Mouse (Mus musculus) heart, embryonic 10.5 days (tissue): ENCODE data around the gene Ptpra. TPM values are rescaled to one million over a fixed set of nuclear protein-coding genes. Genes with fewer than 3 reads are reported as not detected.
A peak's percentile ranks its signal among the peaks of the same experiment; 100 is the strongest.

Experiments
- DNase-seq: peaks from one replicate; pipeline ENCODE4 v3.0.0-alpha.2; 2017; ENCODE audit warnings: low spot score
- H3K27ac ChIP-seq: fragments of 300-500 bp; sonication (generic); 2 replicates; pipeline ENCODE4 v1.5.1; 2016; ENCODE audit warnings: mild to moderate bottlenecking
- H3K27me3 ChIP-seq: fragments of 300-500 bp; sonication (generic); 2 replicates; pipeline ENCODE4 v1.6.1; 2016; ENCODE audit warnings: mild to moderate bottlenecking; ENCODE audit not compliant: poor library complexity, insufficient read depth, severe bottlenecking
- H3K36me3 ChIP-seq: fragments of 300-500 bp; sonication (generic); 2 replicates; pipeline ENCODE4 v1.6.1; 2016; ENCODE audit warnings: mild to moderate bottlenecking, moderate library complexity
- H3K4me1 ChIP-seq: fragments of 300-500 bp; sonication (generic); 2 replicates; pipeline ENCODE4 v1.6.1; 2016; ENCODE audit warnings: mild to moderate bottlenecking
- H3K4me3 ChIP-seq: fragments of 300-500 bp; sonication (generic); 2 replicates; pipeline ENCODE4 v1.5.1; 2016; ENCODE audit warnings: mild to moderate bottlenecking, moderate library complexity
- H3K9me3 ChIP-seq: fragments of 300-500 bp; sonication (generic); 2 replicates; pipeline ENCODE4 v1.6.1; 2016; ENCODE audit warnings: mild to moderate bottlenecking, moderate library complexity
- WGBS: fragments of 180-500 bp; shearing (Covaris S2); methylation state at CpG from one replicate; pipeline ENCODE4 v1.1.7; 2016; 5-methylcytosine and 5-hydroxymethylcytosine counted together
- polyA plus RNA-seq: library from polyadenylated mRNA; unstranded; fragments of >200 nt; fragmentation: Nextera tagmentation; extraction: Ambion mirVana; gene quantifications from 2 replicates; pipeline ENCODE4 v1.2.1, GENCODE M21; 2016

Ptpra gene
- polyA plus RNA-seq, 1 experiment from 2014 or later, result 85.5 TPM

GRCm38 (mm10) chr2:130578148-130578547, 128.1 kb downstream of the Ptpra start:
- Histone ChIP-seq H3K4me1 (peaks cover 47% of the 10 kb centered on the region), H3K4me3 (no peak overlapping the region), H3K27ac (no peak overlapping the region), H3K36me3 (no peaks in the 10 kb centered on the region), H3K9me3 (no peaks in the 10 kb centered on the region), H3K27me3 (peaks cover 98% of the 10 kb centered on the region)
- DNase-seq, result no peak
- WGBS, result 11% methylated on average over 11 of the region's 11 CpGs

GRCm38 (mm10) chr2:130579791-130580190, 129.7 kb downstream of the Ptpra start:
- peaks cover 89% of the 10 kb centered on the region for H3K27me3 ChIP-seq
- no peak for DNase-seq
- WGBS, result 9% methylated on average over 8 of the region's 8 CpGs
- 0 out of 2 replicates have a peak overlapping the region, but pooled peaks have one; percentile 8 for H3K4me3 ChIP-seq
- H3K27ac ChIP-seq, result no peak overlapping the region
- H3K36me3 ChIP-seq, result no peaks in the 10 kb centered on the region
- H3K4me1 ChIP-seq, result peaks cover 55% of the 10 kb centered on the region
- H3K9me3 ChIP-seq, result no peaks in the 10 kb centered on the region

- whole genome bisulfite sequencing, result 4% methylated on average over 16 of the region's 16 CpGs
- H3K36me3 ChIP-seq, result no peaks in the 10 kb centered on the region
- peaks cover 53% of the 10 kb centered on the region for H3K4me1 ChIP-seq
- peak overlapping the region; percentile 57 for H3K4me3 ChIP-seq
- peaks cover 75% of the 10 kb centered on the region for H3K27me3 ChIP-seq
- DNase-seq, result no peak
- peak overlapping the region; percentile 37; the same call in 1 of the 2 replicates for H3K27ac ChIP-seq
- no peaks in the 10 kb centered on the region for H3K9me3 ChIP-seq
Observed at GRCm38 (mm10) chr2:130581201-130581600, 131.1 kb downstream of the Ptpra start.

GRCm38 (mm10) chr2:130582552-130582951, 132.5 kb downstream of the Ptpra start, which contains the start of gene Avp:
Gene Avp, minus strand, starts transcription at chr2:130582554.
- no peaks in the 10 kb centered on the region for H3K36me3 ChIP-seq
- no peaks in the 10 kb centered on the region for H3K9me3 ChIP-seq
- WGBS, result 20% methylated on average over 10 of the region's 10 CpGs
- peaks cover 66% of the 10 kb centered on the region for H3K27me3 ChIP-seq
- 0 out of 2 replicates have a peak within 1 kb of the TSS, but pooled peaks have one; percentile 5 for H3K4me3 ChIP-seq
- peaks cover 40% of the 10 kb centered on the region for H3K4me1 ChIP-seq
- no peak within 1 kb of the TSS for H3K27ac ChIP-seq
- no peak for DNase-seq

- no peak overlapping the region for H3K4me3 ChIP-seq
- H3K27ac ChIP-seq, result no peak overlapping the region
- H3K27me3 ChIP-seq, result peaks cover 51% of the 10 kb centered on the region
- WGBS, result 73% methylated on average over 10 of the region's 10 CpGs
- H3K9me3 ChIP-seq, result no peaks in the 10 kb centered on the region
- no peak for DNase-seq
- no peaks in the 10 kb centered on the region for H3K36me3 ChIP-seq
- peaks cover 42% of the 10 kb centered on the region for H3K4me1 ChIP-seq
Observed at GRCm38 (mm10) chr2:130583902-130584560, 134.0 kb downstream of the Ptpra start.

- H3K4me1 ChIP-seq, result peaks cover 27% of the 10 kb centered on the region
- H3K36me3 ChIP-seq, result peaks cover 10% of the 10 kb centered on the region
- H3K27me3 ChIP-seq, result peaks cover 31% of the 10 kb centered on the region
- 85% methylated on average over 6 of the region's 6 CpGs for WGBS
- no peaks in the 10 kb centered on the region for H3K9me3 ChIP-seq
- DNase-seq, result no peak
- no peak overlapping the region for H3K4me3 ChIP-seq
- H3K27ac ChIP-seq, result no peak overlapping the region
Observed at GRCm38 (mm10) chr2:130586016-130586415, 135.9 kb downstream of the Ptpra start.

- 44% methylated on average over 2 of the region's 2 CpGs for WGBS
- Histone ChIP-seq H3K4me1 (peaks cover 11% of the 10 kb centered on the region), H3K4me3 (no peak overlapping the region), H3K9me3 (no peaks in the 10 kb centered on the region), H3K36me3 (peaks cover 21% of the 10 kb centered on the region), H3K27me3 (peaks cover 10% of the 10 kb centered on the region; the same call in 1 of the 2 replicates), H3K27ac (no peak overlapping the region)
- no peak for DNase-seq
Observed at GRCm38 (mm10) chr2:130588373-130588772, 138.3 kb downstream of the Ptpra start.

GRCm38 (mm10) chr2:130589157-130589556, 139.1 kb downstream of the Ptpra start:
- Histone ChIP-seq H3K27ac (no peak overlapping the region), H3K27me3 (peaks cover 4% of the 10 kb centered on the region; the same call in 1 of the 2 replicates), H3K4me1 (peaks cover 7% of the 10 kb centered on the region; the same call in 1 of the 2 replicates), H3K9me3 (no peaks in the 10 kb centered on the region), H3K4me3 (no peak overlapping the region), H3K36me3 (peaks cover 28% of the 10 kb centered on the region)
- DNase-seq, result no peak
- 66% methylated on average over 4 of the region's 4 CpGs for WGBS

- Histone ChIP-seq H3K27ac (no peak overlapping the region), H3K27me3 (peaks cover 4% of the 10 kb centered on the region; the same call in 1 of the 2 replicates), H3K9me3 (no peaks in the 10 kb centered on the region), H3K4me3 (no peak overlapping the region), H3K36me3 (peaks cover 33% of the 10 kb centered on the region), H3K4me1 (0 out of 2 replicates have a peak, but pooled peaks cover 4% of the 10 kb centered on the region)
- no peak for DNase-seq
- 90% methylated on average over 2 of the region's 2 CpGs for WGBS
Observed at GRCm38 (mm10) chr2:130589761-130590160, 139.7 kb downstream of the Ptpra start.

GRCm38 (mm10) chr2:130591016-130591415, 140.9 kb downstream of the Ptpra start:
- peaks cover 44% of the 10 kb centered on the region for H3K36me3 ChIP-seq
- no peaks in the 10 kb centered on the region for H3K9me3 ChIP-seq
- DNase-seq, result no peak
- no peak overlapping the region for H3K4me3 ChIP-seq
- peaks cover 4% of the 10 kb centered on the region; the same call in 1 of the 2 replicates for H3K27me3 ChIP-seq
- 83% methylated on average over 2 of the region's 2 CpGs for WGBS
- peaks cover 11% of the 10 kb centered on the region for H3K4me1 ChIP-seq
- H3K27ac ChIP-seq, result no peak overlapping the region

GRCm38 (mm10) chr2:130595596-130595995, 145.5 kb downstream of the Ptpra start:
- WGBS, result 67% methylated on average over 1 of the region's 1 CpGs
- H3K36me3 ChIP-seq, result peaks cover 78% of the 10 kb centered on the region
- H3K4me1 ChIP-seq, result peaks cover 9% of the 10 kb centered on the region
- no peaks in the 10 kb centered on the region for H3K9me3 ChIP-seq
- H3K4me3 ChIP-seq, result no peak overlapping the region
- DNase-seq, result no peak
- no peak overlapping the region for H3K27ac ChIP-seq
- H3K27me3 ChIP-seq, result no peaks in the 10 kb centered on the region

GRCm38 (mm10) chr2:130597601-130598010, 147.5 kb downstream of the Ptpra start:
- Histone ChIP-seq H3K36me3 (peaks cover 77% of the 10 kb centered on the region), H3K9me3 (no peaks in the 10 kb centered on the region), H3K27me3 (no peaks in the 10 kb centered on the region), H3K4me1 (peaks cover 9% of the 10 kb centered on the region), H3K27ac (no peak overlapping the region), H3K4me3 (no peak overlapping the region)
- peak; percentile 74 for DNase-seq
- 19% methylated on average over 1 of the region's 1 CpGs for WGBS

GRCm38 (mm10) chr2:130598399-130598798, 148.3 kb downstream of the Ptpra start:
- Histone ChIP-seq H3K4me1 (peaks cover 9% of the 10 kb centered on the region), H3K36me3 (peaks cover 85% of the 10 kb centered on the region), H3K27me3 (no peaks in the 10 kb centered on the region), H3K9me3 (no peaks in the 10 kb centered on the region), H3K4me3 (no peak overlapping the region), H3K27ac (no peak overlapping the region)
- no peak for DNase-seq
- WGBS, result 50% methylated on average over 3 of the region's 3 CpGs
